Mouse (Mus musculus) brain, embryonic 14.5 days (tissue): ENCODE measurements at regions not wholly inside any gene's neighbourhood (a gene's known extent, or its start where the extent isn't known, plus 50 kb on each side); places are given as distances from the start of the nearest gene placed in this dataset.

ENCODE experiments used
- DNase-seq: peaks from one replicate; pipeline ENCODE4 v3.0.0-alpha.2; 2011; ENCODE audit warnings: low read depth
- CTCF ChIP-seq: fragments of 200-500 bp; IDR thresholded peaks from 2 replicates; pipeline ENCODE4 v1.5.1; 2012; ENCODE audit warnings: inconsistent platforms, mild to moderate bottlenecking, moderate library complexity, borderline replicate concordance; ENCODE audit not compliant: insufficient read depth, insufficient read length; ENCODE audit errors: extremely low read depth
- POLR2A ChIP-seq: fragments of 200-500 bp; IDR thresholded peaks from 2 replicates; pipeline ENCODE4 v1.6.1; 2012; ENCODE audit warnings: mild to moderate bottlenecking, inconsistent platforms, borderline replicate concordance; ENCODE audit not compliant: poor library complexity, insufficient read depth, insufficient read length, severe bottlenecking; ENCODE audit errors: extremely low read depth

GRCm38 (mm10) chr1:132820136-132820535 lies 59.9 kb upstream of the Lrrn2 start:
- TF ChIP-seq CTCF (no peak), POLR2A (no peak)
- peak; percentile 61 for DNase-seq

- TF ChIP-seq POLR2A, result no peak
- TF ChIP-seq CTCF, result no peak
These were observed 61.8 kb upstream of the Lrrn2 start for GRCm38 (mm10) chr1:132818296-132818695.

GRCm38 (mm10) chr1:132817366-132817765 lies 62.7 kb upstream of the Lrrn2 start:
- TF ChIP-seq CTCF, result no peak
- TF ChIP-seq POLR2A, result no peak
- no peak for DNase-seq

More at GRCm38 (mm10) chr1:132818296-132818695, 61.8 kb upstream of the Lrrn2 start:
- DNase-seq, result peak; percentile 42

GRCm38 (mm10) chr1:132805543-132805942 lies 63.9 kb upstream of the Nfasc start:
- DNase-seq, result peak; percentile 44

GRCm38 (mm10) chr1:132803842-132804241 lies 62.2 kb upstream of the Nfasc start:
- TF ChIP-seq CTCF, result no peak
- DNase-seq, result no peak

More at GRCm38 (mm10) chr1:132805543-132805942, 63.9 kb upstream of the Nfasc start:
- no peak for TF ChIP-seq POLR2A
- no peak for TF ChIP-seq CTCF

GRCm38 (mm10) chr1:132802380-132802779 lies 60.8 kb upstream of the Nfasc start:
- no peak for DNase-seq
- TF ChIP-seq POLR2A, result no peak
- TF ChIP-seq CTCF, result peak; percentile 48; the same call in 1 of the 2 replicates

- TF ChIP-seq CTCF, result no peak
- no peak for TF ChIP-seq POLR2A
- peak; percentile 43 for DNase-seq
These were observed 58.7 kb upstream of the Nfasc start for GRCm38 (mm10) chr1:132800285-132800684.

- TF ChIP-seq POLR2A (no peak), CTCF (no peak)
- DNase-seq, result peak; percentile 61
These were observed 57.7 kb upstream of the Nfasc start for GRCm38 (mm10) chr1:132799258-132799657.

GRCm38 (mm10) chr1:132794462-132794861 lies 52.9 kb upstream of the Nfasc start:
- TF ChIP-seq POLR2A (no peak), CTCF (no peak)
- no peak for DNase-seq
